Mouse (Mus musculus): ENCODE data around the gene Hivep2. TPM values are rescaled to one million over a fixed set of nuclear protein-coding genes. Genes with fewer than 3 reads are reported as not detected.

Gene Hivep2
- polyA plus RNA-seq, 1 experiment from 2014 or later: 7.9 TPM

- ATAC-seq (ENCODE audit: low FRiP score, low TSS enrichment): no peak
- no peak overlapping the region for H3K4me3 ChIP-seq (ENCODE audit: low read length)
- 77% methylated on average over 4 of the region's 4 CpGs for WGBS
Measured at GRCm38 (mm10) chr10:13997336-13997735, 31.5 kb downstream of the Hivep2 start.

GRCm38 (mm10) chr10:14004769-14005517, 39.1 kb downstream of the Hivep2 start:
- Histone ChIP-seq H3K27me3 (ENCODE audit: control insufficient read depth, insufficient read depth, low read length) (no peaks in the 10 kb centered on the region), H3K4me2 (replicated peaks; ENCODE audit: low read depth, low read length) (no peak overlapping the region), H3K9ac (ENCODE audit: low read depth, low read length) (no peak overlapping the region), H3K36me3 (ENCODE audit: control insufficient read depth, insufficient read depth, low read length) (no peaks in the 10 kb centered on the region), H3K27ac (ENCODE audit: low read depth, low read length) (no peak overlapping the region), H3K4me3 (ENCODE audit: low read length) (no peak overlapping the region), H3K9me3 (ENCODE audit: control insufficient read depth, low read length) (no peaks in the 10 kb centered on the region), H3K4me1 (ENCODE audit: control insufficient read depth, insufficient read depth, low read length) (no peaks in the 10 kb centered on the region)
- ATAC-seq (ENCODE audit: low FRiP score, low TSS enrichment): no peak
- WGBS: 72% methylated on average over 4 of the region's 4 CpGs

More at GRCm38 (mm10) chr10:13997336-13997735, 31.5 kb downstream of the Hivep2 start:
- Histone ChIP-seq H3K27ac (ENCODE audit: low read depth, low read length) (no peak overlapping the region), H3K4me1 (ENCODE audit: control insufficient read depth, insufficient read depth, low read length) (no peaks in the 10 kb centered on the region), H3K27me3 (ENCODE audit: control insufficient read depth, insufficient read depth, low read length) (no peaks in the 10 kb centered on the region), H3K9ac (ENCODE audit: low read depth, low read length) (no peak overlapping the region), H3K9me3 (ENCODE audit: control insufficient read depth, low read length) (no peaks in the 10 kb centered on the region), H3K36me3 (ENCODE audit: control insufficient read depth, insufficient read depth, low read length) (no peaks in the 10 kb centered on the region), H3K4me2 (replicated peaks; ENCODE audit: low read depth, low read length) (no peak overlapping the region)

- Histone ChIP-seq H3K27me3 (ENCODE audit: control insufficient read depth, insufficient read depth, low read length) (no peaks in the 10 kb centered on the region), H3K4me3 (ENCODE audit: low read length) (no peak overlapping the region), H3K4me1 (ENCODE audit: control insufficient read depth, insufficient read depth, low read length) (no peaks in the 10 kb centered on the region), H3K27ac (ENCODE audit: low read depth, low read length) (no peak overlapping the region), H3K36me3 (ENCODE audit: control insufficient read depth, insufficient read depth, low read length) (no peaks in the 10 kb centered on the region), H3K4me2 (replicated peaks; ENCODE audit: low read depth, low read length) (no peak overlapping the region), H3K9ac (ENCODE audit: low read depth, low read length) (no peak overlapping the region), H3K9me3 (ENCODE audit: control insufficient read depth, low read length) (no peaks in the 10 kb centered on the region)
- no peak for ATAC-seq (ENCODE audit: low FRiP score, low TSS enrichment)
- WGBS: 42% methylated on average over 2 of the region's 2 CpGs
Measured at GRCm38 (mm10) chr10:14009721-14010120, 43.8 kb downstream of the Hivep2 start.

- H3K9ac ChIP-seq (ENCODE audit: low read depth, low read length): no peak overlapping the region
- H3K27ac ChIP-seq (ENCODE audit: low read depth, low read length): no peak overlapping the region
- H3K27me3 ChIP-seq (ENCODE audit: control insufficient read depth, insufficient read depth, low read length): no peaks in the 10 kb centered on the region
- ATAC-seq (ENCODE audit: low FRiP score, low TSS enrichment): no peak
- H3K9me3 ChIP-seq (ENCODE audit: control insufficient read depth, low read length): no peaks in the 10 kb centered on the region
- H3K36me3 ChIP-seq (ENCODE audit: control insufficient read depth, insufficient read depth, low read length): no peaks in the 10 kb centered on the region
- peaks cover 9% of the 10 kb centered on the region; the same call in 1 of the 2 replicates for H3K4me1 ChIP-seq (ENCODE audit: control insufficient read depth, insufficient read depth, low read length)
- WGBS: 67% methylated on average over 13 of the region's 13 CpGs
- H3K4me2 ChIP-seq (replicated peaks; ENCODE audit: low read depth, low read length): no peak overlapping the region
- no peak overlapping the region for H3K4me3 ChIP-seq (ENCODE audit: low read length)
Measured at GRCm38 (mm10) chr10:14016287-14016970, 50.6 kb downstream of the Hivep2 start.

GRCm38 (mm10) chr10:14017338-14017737, 51.5 kb downstream of the Hivep2 start:
- Histone ChIP-seq H3K27ac (ENCODE audit: low read depth, low read length) (no peak overlapping the region), H3K4me2 (replicated peaks; ENCODE audit: low read depth, low read length) (no peak overlapping the region), H3K9me3 (ENCODE audit: control insufficient read depth, low read length) (no peaks in the 10 kb centered on the region), H3K27me3 (ENCODE audit: control insufficient read depth, insufficient read depth, low read length) (no peaks in the 10 kb centered on the region), H3K36me3 (ENCODE audit: control insufficient read depth, insufficient read depth, low read length) (no peaks in the 10 kb centered on the region), H3K9ac (ENCODE audit: low read depth, low read length) (no peak overlapping the region), H3K4me3 (ENCODE audit: low read length) (no peak overlapping the region), H3K4me1 (ENCODE audit: control insufficient read depth, insufficient read depth, low read length) (peaks cover 9% of the 10 kb centered on the region; the same call in 1 of the 2 replicates)
- no peak for ATAC-seq (ENCODE audit: low FRiP score, low TSS enrichment)
- 77% methylated on average over 2 of the region's 2 CpGs for WGBS

GRCm38 (mm10) chr10:14017822-14018364, 52.0 kb downstream of the Hivep2 start:
- peaks cover 9% of the 10 kb centered on the region; the same call in 1 of the 2 replicates for H3K4me1 ChIP-seq (ENCODE audit: control insufficient read depth, insufficient read depth, low read length)
- peak overlapping the region; percentile 0; the same call in 1 of the 2 replicates for H3K4me3 ChIP-seq (ENCODE audit: low read length)
- peak; percentile 84; the same call in 1 of the 2 replicates for ATAC-seq (ENCODE audit: low FRiP score, low TSS enrichment)
- peak overlapping the region; percentile 13 for H3K4me2 ChIP-seq (replicated peaks; ENCODE audit: low read depth, low read length)
- H3K27ac ChIP-seq (ENCODE audit: low read depth, low read length): 0 out of 2 replicates have a peak overlapping the region, but pooled peaks have one; percentile 0
- peak overlapping the region; percentile 5; the same call in 1 of the 2 replicates for H3K9ac ChIP-seq (ENCODE audit: low read depth, low read length)
- under 1% methylated on average over 12 of the region's 12 CpGs for WGBS
- H3K9me3 ChIP-seq (ENCODE audit: control insufficient read depth, low read length): no peaks in the 10 kb centered on the region
- no peaks in the 10 kb centered on the region for H3K36me3 ChIP-seq (ENCODE audit: control insufficient read depth, insufficient read depth, low read length)
- H3K27me3 ChIP-seq (ENCODE audit: control insufficient read depth, insufficient read depth, low read length): no peaks in the 10 kb centered on the region

- no peak overlapping the region for H3K27ac ChIP-seq (ENCODE audit: low read depth, low read length)
- H3K36me3 ChIP-seq (ENCODE audit: control insufficient read depth, insufficient read depth, low read length): no peaks in the 10 kb centered on the region
- H3K27me3 ChIP-seq (ENCODE audit: control insufficient read depth, insufficient read depth, low read length): no peaks in the 10 kb centered on the region
- no peaks in the 10 kb centered on the region for H3K9me3 ChIP-seq (ENCODE audit: control insufficient read depth, low read length)
- H3K4me3 ChIP-seq (ENCODE audit: low read length): no peak overlapping the region
- peaks cover 9% of the 10 kb centered on the region; the same call in 1 of the 2 replicates for H3K4me1 ChIP-seq (ENCODE audit: control insufficient read depth, insufficient read depth, low read length)
- peak overlapping the region; percentile 13; the same call in 1 of the 2 replicates for H3K4me2 ChIP-seq (replicated peaks; ENCODE audit: low read depth, low read length)
- ATAC-seq (ENCODE audit: low FRiP score, low TSS enrichment): no peak
- 28% methylated on average over 7 of the region's 7 CpGs for WGBS
- H3K9ac ChIP-seq (ENCODE audit: low read depth, low read length): no peak overlapping the region
Measured at GRCm38 (mm10) chr10:14018672-14019071, 52.8 kb downstream of the Hivep2 start.

- Histone ChIP-seq H3K4me1 (ENCODE audit: control insufficient read depth, insufficient read depth, low read length) (peaks cover 9% of the 10 kb centered on the region; the same call in 1 of the 2 replicates), H3K9me3 (ENCODE audit: control insufficient read depth, low read length) (no peaks in the 10 kb centered on the region), H3K4me2 (replicated peaks; ENCODE audit: low read depth, low read length) (no peak overlapping the region), H3K27me3 (ENCODE audit: control insufficient read depth, insufficient read depth, low read length) (no peaks in the 10 kb centered on the region), H3K9ac (ENCODE audit: low read depth, low read length) (no peak overlapping the region), H3K27ac (ENCODE audit: low read depth, low read length) (no peak overlapping the region), H3K36me3 (ENCODE audit: control insufficient read depth, insufficient read depth, low read length) (no peaks in the 10 kb centered on the region), H3K4me3 (ENCODE audit: low read length) (no peak overlapping the region)
- WGBS: 56% methylated on average over 3 of the region's 3 CpGs
- no peak for ATAC-seq (ENCODE audit: low FRiP score, low TSS enrichment)
Measured at GRCm38 (mm10) chr10:14019198-14019597, 53.3 kb downstream of the Hivep2 start.

All from kidney, embryonic 14.5 days (tissue).